Mouse (Mus musculus) stomach, embryonic 16.5 days (tissue): ENCODE measurements around the gene D11Wsu47e. TPM values are rescaled to one million over a fixed set of nuclear protein-coding genes. Genes with fewer than 3 reads are reported as not detected.

Experiments
- ATAC-seq: fragments of 200-750 bp; cut with Nextera tagmentation; 2 replicates; pipeline ENCODE4 v1.8.0; 2017; ENCODE audit warnings: moderate number of reproducible peaks, moderate TSS enrichment; ENCODE audit not compliant: insufficient read depth, low FRiP score
- H3K27ac ChIP-seq: fragments of 300-500 bp; sonication (generic); 2 replicates; pipeline ENCODE4 v1.5.1; 2014; ENCODE audit warnings: low read length
- H3K27me3 ChIP-seq: fragments of 300-500 bp; sonication (generic); 2 replicates; pipeline ENCODE4 v1.6.1; 2014; ENCODE audit warnings: low read length, control low read depth, mixed read lengths; ENCODE audit not compliant: control insufficient read depth, insufficient read depth
- H3K36me3 ChIP-seq: fragments of 300-500 bp; sonication (generic); 2 replicates; pipeline ENCODE4 v1.6.1; 2014; ENCODE audit warnings: low read length; ENCODE audit not compliant: control insufficient read depth, insufficient read depth
- H3K4me1 ChIP-seq: fragments of 300-500 bp; sonication (generic); 2 replicates; pipeline ENCODE4 v1.6.1; 2014; ENCODE audit warnings: low read length, control low read depth, mixed read lengths; ENCODE audit not compliant: control insufficient read depth, insufficient read depth
- H3K4me2 ChIP-seq: fragments of 300-500 bp; sonication (generic); 2 replicates; pipeline ENCODE4 v1.6.1; 2014; ENCODE audit warnings: low read depth, low read length, mixed read lengths
- H3K4me3 ChIP-seq: fragments of 300-500 bp; sonication (generic); replicated peaks from 2 replicates; pipeline ENCODE4 v1.5.1; 2014; ENCODE audit warnings: mild to moderate bottlenecking, low read length
- H3K9ac ChIP-seq: fragments of 300-500 bp; sonication (generic); 2 replicates; pipeline ENCODE4 v1.6.1; 2014; ENCODE audit warnings: low read length
- H3K9me3 ChIP-seq: fragments of 300-500 bp; sonication (generic); replicated peaks from 2 replicates; pipeline ENCODE4 v1.6.1; 2016; ENCODE audit warnings: low read length, control low read depth; ENCODE audit not compliant: control insufficient read depth
- WGBS: fragments of 180-500 bp; shearing (Covaris S2); extraction: QIAGEN DNeasy Blood & Tissue Kit; methylation state at CpG from one replicate; pipeline ENCODE4 v1.1.7; 2014; 5-methylcytosine and 5-hydroxymethylcytosine counted together
- polyA plus RNA-seq: library from polyadenylated mRNA; unstranded; fragments of >200 nt; fragmentation: Nextera tagmentation; extraction: Ambion mirVana; gene quantifications from 2 replicates; pipeline ENCODE4 v1.2.1, GENCODE M21; 2015

Gene D11Wsu47e
- polyA plus RNA-seq, 1 experiment from 2014 or later: 17.1 TPM

DNA sequence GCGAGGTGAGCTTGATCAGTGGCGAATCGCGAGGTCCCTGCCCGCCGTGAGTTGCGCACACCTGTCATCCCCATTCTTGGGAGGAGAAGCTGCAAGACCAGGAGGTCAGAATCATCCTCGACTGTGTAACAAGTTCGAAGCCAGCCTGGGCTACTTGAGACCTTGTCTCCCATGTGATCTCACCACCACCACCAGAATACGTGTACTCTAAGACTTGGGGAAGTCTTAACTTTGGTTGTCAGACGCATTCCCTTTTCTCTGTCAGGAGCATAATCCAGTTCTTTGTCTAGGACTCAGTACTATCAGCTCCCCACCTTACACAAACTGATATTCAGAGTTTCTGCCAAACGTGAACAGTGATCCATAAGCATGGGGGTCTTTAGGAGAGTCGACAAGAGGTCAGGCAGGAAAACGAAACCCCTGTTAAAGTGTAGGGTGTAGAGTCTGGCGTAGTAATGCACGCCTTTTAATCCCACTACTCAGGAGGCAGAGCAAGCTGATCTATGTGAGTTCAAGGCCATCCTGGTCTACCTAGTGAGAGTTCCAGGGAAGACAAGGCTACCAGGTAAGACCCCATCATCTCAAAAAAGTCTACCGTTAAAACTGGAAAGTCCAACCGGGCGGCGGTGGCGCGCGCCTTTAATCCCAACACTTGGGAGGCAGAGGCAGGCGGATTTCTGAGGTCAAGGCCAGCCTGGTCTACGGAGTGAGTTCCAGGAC, 655 bp downstream of the D11Wsu47e start:
- H3K36me3 ChIP-seq: peaks cover 17% of the 10 kb centered on the region
- H3K27ac ChIP-seq: peak overlapping the region; percentile 97; the same call in 1 of the 2 replicates
- WGBS: 40% methylated on average over 25 of the region's 25 CpGs
- no peaks in the 10 kb centered on the region for H3K27me3 ChIP-seq
- no peak for ATAC-seq
- H3K9me3 ChIP-seq: no peaks in the 10 kb centered on the region
- peak overlapping the region; percentile 68 for H3K4me2 ChIP-seq
- H3K9ac ChIP-seq: peak overlapping the region; percentile 92
- peaks cover 33% of the 10 kb centered on the region for H3K4me1 ChIP-seq
- H3K4me3 ChIP-seq: peak overlapping the region; percentile 95

DNA sequence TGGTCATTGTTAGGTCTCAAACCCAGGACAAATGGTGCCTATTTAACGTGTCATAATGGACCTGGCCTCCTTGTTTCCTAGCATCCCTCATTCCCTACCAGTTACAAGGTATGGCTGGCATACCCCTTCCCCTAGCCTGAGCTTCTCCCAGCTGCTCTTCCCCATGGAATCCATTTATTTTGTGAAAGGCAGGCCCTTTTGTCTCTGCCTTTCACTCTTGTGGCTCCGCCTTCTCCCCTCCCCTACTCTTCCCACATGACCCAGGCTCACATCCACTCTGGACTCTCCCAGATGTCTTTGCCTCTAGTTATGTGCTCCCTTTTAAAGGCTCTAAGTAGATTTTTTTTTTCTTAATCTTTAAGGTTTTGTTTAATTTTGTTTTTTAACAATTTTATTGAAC, 2.8 kb downstream of the D11Wsu47e start:
- no peak for ATAC-seq
- Histone ChIP-seq H3K27ac (no peak overlapping the region), H3K4me3 (no peak overlapping the region), H3K36me3 (peaks cover 17% of the 10 kb centered on the region), H3K4me1 (peaks cover 26% of the 10 kb centered on the region), H3K27me3 (no peaks in the 10 kb centered on the region), H3K9ac (no peak overlapping the region), H3K4me2 (no peak overlapping the region), H3K9me3 (no peaks in the 10 kb centered on the region)
- WGBS: 64% methylated on average over 2 of the region's 2 CpGs

DNA sequence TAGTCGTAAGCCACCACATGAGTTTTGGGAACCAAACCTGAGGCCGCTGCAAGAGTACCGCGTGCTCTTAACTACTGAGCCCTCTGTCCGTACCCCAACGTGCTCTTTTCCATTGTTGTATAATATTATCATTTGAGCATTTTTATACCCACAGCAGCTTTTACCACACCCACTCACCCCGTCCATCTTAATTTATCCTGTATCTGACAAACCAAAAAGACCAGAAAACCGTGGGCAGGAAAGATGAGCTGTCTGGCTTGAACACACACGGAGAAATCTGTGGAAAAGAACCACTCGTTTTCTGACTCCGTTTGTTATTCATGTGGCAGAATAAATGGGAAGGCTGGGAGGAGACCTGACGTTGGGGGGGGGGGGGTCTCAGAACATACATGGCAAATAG, 6.3 kb downstream of the D11Wsu47e start:
- Histone ChIP-seq H3K36me3 (peaks cover 26% of the 10 kb centered on the region), H3K27ac (no peak overlapping the region), H3K9me3 (no peaks in the 10 kb centered on the region), H3K4me2 (no peak overlapping the region), H3K4me3 (no peak overlapping the region), H3K9ac (no peak overlapping the region), H3K4me1 (peaks cover 10% of the 10 kb centered on the region), H3K27me3 (no peaks in the 10 kb centered on the region)
- no peak for ATAC-seq
- 85% methylated on average over 12 of the region's 12 CpGs for WGBS

GRCm38 (mm10) chr11:113691318-113691717, 7.1 kb downstream of the D11Wsu47e start:
- Histone ChIP-seq H3K9ac (no peak overlapping the region), H3K4me2 (no peak overlapping the region), H3K4me1 (peaks cover 10% of the 10 kb centered on the region), H3K36me3 (peaks cover 28% of the 10 kb centered on the region), H3K27me3 (no peaks in the 10 kb centered on the region), H3K4me3 (no peak overlapping the region), H3K27ac (0 out of 2 replicates have a peak overlapping the region, but pooled peaks have one; percentile 20), H3K9me3 (no peaks in the 10 kb centered on the region)
- peak; percentile 54; the same call in 1 of the 2 replicates for ATAC-seq
- WGBS: 82% methylated on average over 5 of the region's 5 CpGs

DNA sequence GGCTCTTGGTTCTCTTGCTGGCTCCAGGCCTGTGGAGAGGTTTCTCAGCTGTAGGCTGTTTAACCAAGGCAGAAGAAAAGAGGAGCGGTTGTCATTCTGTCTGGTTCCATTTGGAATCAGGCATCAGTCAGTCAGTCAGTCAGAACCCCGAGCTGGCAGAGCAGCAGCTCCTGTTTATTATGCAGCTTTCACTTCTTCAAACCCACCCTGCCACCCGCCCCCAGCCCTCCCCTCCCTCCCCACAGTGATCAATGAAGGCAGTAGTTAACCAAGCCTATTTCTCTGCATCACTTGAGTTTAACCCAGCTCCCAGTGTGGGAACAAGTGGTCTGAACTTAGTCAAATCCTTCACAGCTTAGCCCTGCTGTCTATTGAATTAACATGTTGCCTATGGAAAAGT, 7.6 kb downstream of the D11Wsu47e start:
- H3K4me3 ChIP-seq: no peak overlapping the region
- peaks cover 6% of the 10 kb centered on the region; the same call in 1 of the 2 replicates for H3K4me1 ChIP-seq
- no peak overlapping the region for H3K9ac ChIP-seq
- no peak for ATAC-seq
- WGBS: 65% methylated on average over 3 of the region's 3 CpGs
- no peak overlapping the region for H3K4me2 ChIP-seq
- H3K27me3 ChIP-seq: no peaks in the 10 kb centered on the region
- no peak overlapping the region for H3K27ac ChIP-seq
- H3K36me3 ChIP-seq: peaks cover 28% of the 10 kb centered on the region
- no peaks in the 10 kb centered on the region for H3K9me3 ChIP-seq

DNA sequence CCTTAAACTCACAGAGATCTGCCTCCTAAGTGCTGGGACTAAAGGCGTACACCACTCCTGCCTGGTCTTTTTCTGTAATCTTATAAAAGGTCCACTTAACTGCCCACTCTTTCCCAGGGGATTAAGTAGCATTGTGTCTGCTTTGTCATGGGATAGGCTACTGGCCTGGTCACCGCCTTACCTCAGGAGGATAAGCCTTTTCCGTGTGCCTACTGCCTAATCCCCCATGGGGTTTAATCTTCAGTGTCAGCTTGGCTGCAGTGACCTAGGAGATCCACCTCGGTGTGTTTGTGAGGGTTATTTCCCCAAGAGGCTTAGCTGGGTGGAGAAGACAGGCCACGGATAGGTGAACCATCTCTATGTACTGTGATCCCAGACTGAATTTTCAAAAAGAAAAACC, 13.4 kb downstream of the D11Wsu47e start:
- no peaks in the 10 kb centered on the region for H3K4me1 ChIP-seq
- no peaks in the 10 kb centered on the region for H3K27me3 ChIP-seq
- no peak overlapping the region for H3K4me3 ChIP-seq
- WGBS: 80% methylated on average over 5 of the region's 5 CpGs
- peaks cover 10% of the 10 kb centered on the region for H3K36me3 ChIP-seq
- no peak overlapping the region for H3K27ac ChIP-seq
- no peaks in the 10 kb centered on the region for H3K9me3 ChIP-seq
- no peak for ATAC-seq
- H3K4me2 ChIP-seq: no peak overlapping the region
- H3K9ac ChIP-seq: no peak overlapping the region

DNA sequence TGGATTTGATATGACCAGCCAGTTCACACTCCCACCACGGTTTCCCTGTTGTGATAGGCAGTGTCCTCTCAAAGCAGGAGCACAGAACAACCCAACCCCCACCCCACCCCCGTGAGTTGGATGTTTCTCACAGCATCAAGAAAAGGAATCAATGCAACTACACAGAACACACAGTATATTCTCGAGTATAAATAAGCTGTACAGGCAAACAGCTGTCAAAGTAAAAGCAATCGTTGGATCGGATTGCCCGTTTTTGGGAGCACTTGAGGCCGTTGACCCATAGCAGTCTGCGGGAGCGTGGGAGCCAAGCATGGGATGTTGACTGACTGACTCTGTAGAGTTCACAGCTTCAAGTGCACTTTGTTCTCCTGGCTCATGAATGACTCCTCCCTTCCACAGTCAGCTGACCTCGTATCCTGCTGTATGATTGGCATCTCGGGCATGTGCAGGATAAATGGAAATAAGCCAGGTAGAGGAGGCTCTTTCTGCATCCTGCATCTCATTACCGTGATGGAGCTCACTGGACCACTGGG, 13.9 kb downstream of the D11Wsu47e start:
- no peak for ATAC-seq
- Histone ChIP-seq H3K27me3 (no peaks in the 10 kb centered on the region), H3K4me3 (no peak overlapping the region), H3K4me1 (no peaks in the 10 kb centered on the region), H3K36me3 (peaks cover 10% of the 10 kb centered on the region), H3K9ac (no peak overlapping the region), H3K27ac (no peak overlapping the region), H3K4me2 (no peak overlapping the region), H3K9me3 (no peaks in the 10 kb centered on the region)
- 68% methylated on average over 12 of the region's 12 CpGs for WGBS

GRCm38 (mm10) chr11:113699643-113700042, 15.4 kb downstream of the D11Wsu47e start:
- Histone ChIP-seq H3K27ac (no peak overlapping the region), H3K9ac (no peak overlapping the region), H3K4me2 (no peak overlapping the region), H3K9me3 (no peaks in the 10 kb centered on the region), H3K36me3 (peaks cover 10% of the 10 kb centered on the region), H3K4me3 (no peak overlapping the region), H3K4me1 (no peaks in the 10 kb centered on the region), H3K27me3 (no peaks in the 10 kb centered on the region)
- peak; percentile 46; the same call in 1 of the 2 replicates for ATAC-seq
- WGBS: 75% methylated on average over 7 of the region's 7 CpGs

DNA sequence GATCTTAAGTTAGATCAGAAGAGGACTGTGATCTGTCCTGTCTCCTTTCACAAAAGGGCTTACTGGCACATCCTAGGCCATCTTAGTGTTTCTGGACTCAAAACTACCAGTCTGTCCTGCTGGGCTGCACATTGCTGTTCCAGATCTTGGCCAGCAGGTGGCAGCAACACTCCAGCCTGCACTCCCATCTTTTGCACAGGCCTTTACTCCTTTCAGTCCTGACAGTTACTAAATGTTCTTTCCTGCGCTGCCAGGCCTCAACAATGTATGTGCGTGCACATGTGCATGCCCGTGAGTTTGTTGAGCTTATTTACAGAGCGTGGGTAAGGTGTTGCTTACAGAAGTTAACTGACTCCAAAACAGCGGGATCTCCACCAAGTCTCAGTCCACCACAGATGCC, 19.5 kb downstream of the D11Wsu47e start:
- no peaks in the 10 kb centered on the region for H3K27me3 ChIP-seq
- H3K36me3 ChIP-seq: no peaks in the 10 kb centered on the region
- no peak overlapping the region for H3K4me3 ChIP-seq
- H3K9ac ChIP-seq: no peak overlapping the region
- no peak overlapping the region for H3K27ac ChIP-seq
- peak; percentile 72; the same call in 1 of the 2 replicates for ATAC-seq
- H3K4me2 ChIP-seq: no peak overlapping the region
- WGBS: 27% methylated on average over 5 of the region's 5 CpGs
- H3K9me3 ChIP-seq: no peaks in the 10 kb centered on the region
- H3K4me1 ChIP-seq: 0 out of 2 replicates have a peak, but pooled peaks cover 4% of the 10 kb centered on the region
